Mouse (Mus musculus) CD4-positive helper T cell, adult 2 months (primary cell): ENCODE measurements around the gene Mrpl2.

Experiments
- DNase-seq: peaks from one replicate; pipeline ENCODE4 v3.0.0-alpha.2; 2012; ENCODE audit warnings: low read depth, missing footprints, low spot score

The Mrpl2 gene

DNA sequence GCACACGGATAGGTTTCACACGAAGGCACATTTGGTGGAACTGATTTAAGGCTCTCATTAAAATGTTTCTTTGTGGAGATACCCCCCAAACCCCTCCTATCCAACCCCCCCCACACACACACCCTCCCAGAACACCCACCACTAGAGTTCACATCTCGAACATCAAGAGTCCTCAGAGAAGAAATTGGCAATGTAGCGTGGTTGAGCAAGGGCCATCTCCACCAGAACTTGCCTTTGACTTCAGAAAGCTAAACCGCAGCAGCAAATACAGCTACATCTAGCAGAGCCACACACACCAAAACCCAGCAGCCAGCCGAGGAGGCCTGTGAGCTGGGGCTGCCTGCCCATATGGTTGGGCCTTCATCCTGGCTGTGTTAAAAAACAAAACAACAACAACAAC, 18.6 kb upstream of the Mrpl2 start:
- DNase-seq, result no peak

DNA sequence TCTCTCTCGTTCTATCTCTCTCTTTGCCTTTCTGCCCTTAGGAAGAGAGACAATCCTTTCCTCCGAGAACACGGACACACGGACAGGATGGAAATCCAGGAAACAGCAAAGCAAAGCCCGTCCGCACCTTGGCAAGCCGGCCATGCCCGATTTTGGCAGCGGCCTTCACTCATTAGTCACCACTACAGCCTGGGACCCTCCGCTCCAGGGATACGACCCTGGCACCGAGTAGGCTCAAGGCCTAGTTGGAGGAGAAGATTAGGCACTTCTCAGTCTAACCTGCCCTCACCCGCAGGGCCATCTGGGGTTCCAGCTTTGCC, 17.6 kb upstream of the Mrpl2 start:
- DNase-seq, result no peak

GRCm38 (mm10) chr17:46628791-46629684, 17.0 kb upstream of the Mrpl2 start, which contains the start of gene Ptk7:
TSS of gene Ptk7 (minus strand) at chr17:46629504.
- no peak for DNase-seq

GRCm38 (mm10) chr17:46629685-46630441, 16.2 kb upstream of the Mrpl2 start:
- no peak for DNase-seq

GRCm38 (mm10) chr17:46636831-46637523, 9.1 kb upstream of the Mrpl2 start:
- peak; percentile 61 for DNase-seq

GRCm38 (mm10) chr17:46639929-46640328, 6.1 kb upstream of the Mrpl2 start:
- no peak for DNase-seq

DNA sequence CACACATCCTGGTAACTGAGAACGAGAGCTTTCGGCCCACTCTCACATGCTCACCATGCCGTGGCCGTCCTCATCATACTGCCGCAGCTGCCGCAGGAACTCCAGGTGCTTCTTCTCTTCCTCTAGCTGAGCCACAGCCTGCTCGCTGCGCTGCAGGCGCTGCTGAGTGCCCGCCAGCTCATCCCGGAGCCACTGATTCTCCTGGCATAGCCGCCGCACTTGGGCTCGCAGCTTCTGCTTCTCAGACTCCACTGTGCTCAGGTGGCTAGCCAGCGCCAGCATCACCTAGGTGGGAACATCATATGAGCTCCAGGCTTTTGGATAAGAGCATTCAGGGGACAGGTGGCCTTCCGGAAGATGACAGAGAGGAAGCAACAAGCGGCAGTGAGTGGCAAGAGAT, 4.0 kb upstream of the Mrpl2 start:
- no peak for DNase-seq

DNA sequence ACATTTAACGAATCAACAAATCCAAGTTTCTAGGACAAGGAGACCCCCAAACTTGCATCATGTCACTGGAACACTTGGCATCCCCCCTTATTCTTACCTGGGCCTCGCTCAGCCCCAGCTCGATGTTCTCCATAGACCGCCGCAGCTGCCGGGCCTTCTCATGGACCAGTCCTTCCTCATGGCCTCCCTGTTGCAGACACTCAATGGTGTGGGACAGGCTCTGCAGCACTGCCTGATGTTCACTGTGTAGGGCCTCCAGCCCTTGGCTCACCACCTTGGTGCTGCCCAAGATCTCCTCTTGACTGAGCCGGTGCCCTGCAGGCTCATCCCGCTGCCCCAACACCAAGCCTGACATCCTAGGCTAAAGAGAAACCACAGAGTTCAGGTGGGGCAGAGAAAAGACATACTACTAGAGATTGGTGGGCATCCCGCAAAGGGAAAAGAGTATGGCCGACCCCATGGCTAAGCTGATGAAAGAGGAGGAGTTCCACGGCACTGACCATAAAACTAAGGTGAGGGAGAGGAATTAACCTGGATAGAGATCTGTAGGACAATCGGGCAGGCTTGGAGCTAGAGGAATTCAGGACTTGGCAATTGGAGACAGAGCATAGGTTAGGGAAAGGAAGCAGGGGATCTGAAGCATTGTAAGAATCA, 1.8 kb upstream of the Mrpl2 start:
- no peak for DNase-seq

DNA sequence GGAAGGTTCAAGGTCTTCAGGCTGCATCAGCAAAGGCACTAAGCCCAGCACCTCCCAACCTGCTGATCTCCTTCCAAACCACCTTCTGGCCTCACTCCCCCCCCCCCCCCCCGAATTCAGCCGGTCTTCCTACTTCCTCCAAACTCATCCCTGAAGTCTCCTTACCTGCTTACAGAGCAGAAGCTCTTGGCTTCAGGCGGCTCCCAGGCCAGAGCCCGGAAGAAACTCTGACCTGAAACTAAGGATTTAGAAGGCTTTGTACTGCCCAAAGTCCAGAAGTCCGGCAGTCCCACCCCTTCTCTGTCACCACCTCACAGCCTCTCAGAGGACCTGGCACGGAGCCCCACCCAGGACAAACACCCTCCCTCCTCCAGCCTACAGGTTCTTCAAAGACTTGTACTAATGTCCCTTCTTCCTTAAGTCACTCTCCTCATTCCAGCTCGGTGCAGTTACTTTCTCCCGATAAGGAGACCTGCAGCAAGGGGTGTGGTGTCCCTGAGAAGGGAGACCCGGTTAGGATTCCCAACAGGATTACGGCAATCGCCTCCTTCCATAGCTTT, 1.0 kb upstream of the Mrpl2 start:
- peak; percentile 23 for DNase-seq

- DNase-seq, result no peak
These were observed 263 bp downstream of the Mrpl2 start for GRCm38 (mm10) chr17:46646322-46646662.

DNA sequence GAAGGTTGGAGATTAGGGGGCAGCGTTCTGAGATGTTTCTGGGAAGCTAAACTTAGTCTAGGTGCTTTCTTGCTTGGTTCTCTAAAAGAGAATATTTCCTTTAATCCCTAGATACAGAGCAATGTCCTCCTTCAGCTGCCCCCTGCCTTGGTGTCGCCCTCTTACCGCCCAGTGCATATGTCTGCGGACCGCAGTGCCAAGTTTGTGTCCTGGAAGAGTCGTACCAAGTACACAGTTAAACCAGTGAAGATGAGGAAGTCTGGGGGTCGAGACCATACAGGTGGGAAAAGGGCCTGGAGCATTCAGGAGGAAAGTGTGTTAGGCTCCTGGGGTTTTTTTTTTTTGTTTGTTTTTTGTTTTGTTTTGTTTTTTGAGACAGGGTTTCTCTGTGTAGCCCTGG, 1.2 kb downstream of the Mrpl2 start:
- DNase-seq, result no peak

GRCm38 (mm10) chr17:46648436-46648835, 2.4 kb downstream of the Mrpl2 start:
- DNase-seq, result no peak

DNA sequence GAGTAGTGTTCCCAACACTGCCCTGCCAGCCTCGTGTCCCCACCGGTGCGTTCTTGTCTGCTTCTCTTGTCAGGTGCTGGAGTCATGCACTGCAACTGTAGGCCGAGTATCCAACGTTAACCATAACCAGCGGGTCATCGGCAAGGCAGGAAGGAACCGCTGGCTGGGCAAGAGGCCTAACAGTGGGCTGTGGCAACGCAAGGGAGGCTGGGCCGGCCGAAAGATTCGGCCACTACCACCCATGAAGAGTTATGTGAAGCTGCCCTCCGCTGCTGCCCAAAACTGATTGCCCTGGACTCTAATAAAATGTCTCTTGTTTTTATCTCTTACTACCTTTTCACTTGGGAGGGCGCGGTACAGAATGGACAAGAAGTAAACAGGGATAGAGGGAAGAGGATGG, 3.8 kb downstream of the Mrpl2 start:
- no peak for DNase-seq

DNA sequence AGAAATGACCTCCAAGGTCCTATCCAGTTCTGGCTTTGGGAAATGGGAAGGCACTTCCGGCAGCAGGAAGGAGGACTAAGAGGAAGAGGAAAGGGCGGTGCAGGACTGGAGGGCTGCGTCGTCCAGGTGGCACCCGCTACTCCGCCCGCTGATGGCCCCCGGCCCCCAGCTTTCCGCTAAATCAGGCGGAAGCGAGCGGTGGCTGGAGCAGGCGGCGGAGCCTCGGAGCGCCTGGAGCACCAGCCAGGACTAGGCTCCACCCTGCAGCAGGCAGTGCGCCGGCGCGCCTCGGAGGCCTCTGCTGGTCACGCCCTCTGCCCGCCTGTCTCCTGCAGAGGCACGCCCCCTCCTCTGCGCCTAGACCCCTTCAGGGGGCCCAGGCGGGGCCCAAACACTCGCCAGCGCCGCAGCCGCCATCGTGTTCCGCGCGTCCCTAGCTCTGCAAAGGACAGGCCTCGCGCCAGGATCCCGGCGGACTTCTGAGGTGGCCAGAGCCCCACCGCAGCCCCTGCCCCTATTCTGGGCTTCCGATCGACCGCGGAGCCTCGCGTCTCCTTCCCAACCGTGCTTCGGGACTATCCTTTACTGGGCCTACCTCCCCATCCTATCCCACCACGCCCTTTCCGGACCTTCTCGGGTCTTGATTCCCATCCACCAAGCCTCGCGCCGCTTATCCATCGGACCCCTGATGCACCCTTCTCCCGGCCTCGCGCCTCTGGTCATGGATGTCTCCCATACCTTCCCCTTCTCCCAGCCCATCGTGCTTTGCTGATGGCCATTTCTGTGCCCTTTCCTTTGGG, 4.4 kb downstream of the Mrpl2 start, which contains the start of gene Cul7:
Cul7 (plus strand) TSS at position 106 of the 800 bp plus-strand sequence.
- peak; percentile 90 for DNase-seq

GRCm38 (mm10) chr17:46651292-46651691, 5.3 kb downstream of the Mrpl2 start:
- DNase-seq, result no peak

- no peak for DNase-seq
These were observed 5.9 kb downstream of the Mrpl2 start for GRCm38 (mm10) chr17:46651755-46652547.

DNA sequence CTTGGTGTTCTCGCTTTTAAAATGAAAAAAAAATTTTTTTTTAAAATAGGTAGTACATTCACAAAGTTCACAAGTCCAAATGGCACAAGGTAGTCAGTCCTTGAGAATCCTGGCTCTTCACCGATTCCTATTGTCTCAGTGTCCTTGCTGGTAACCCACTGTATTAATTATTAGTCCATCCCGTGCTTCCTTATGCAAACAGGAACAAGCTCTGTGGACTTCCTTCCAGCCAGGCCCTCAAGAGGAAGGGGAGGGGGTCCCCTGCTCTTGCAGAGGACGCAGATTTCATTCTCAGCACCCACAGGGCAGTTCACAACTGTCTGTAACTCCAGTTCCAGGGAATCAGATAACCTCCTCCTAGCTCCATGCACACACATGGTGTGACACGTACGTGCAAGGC, 10.0 kb downstream of the Mrpl2 start:
- DNase-seq, result no peak

DNA sequence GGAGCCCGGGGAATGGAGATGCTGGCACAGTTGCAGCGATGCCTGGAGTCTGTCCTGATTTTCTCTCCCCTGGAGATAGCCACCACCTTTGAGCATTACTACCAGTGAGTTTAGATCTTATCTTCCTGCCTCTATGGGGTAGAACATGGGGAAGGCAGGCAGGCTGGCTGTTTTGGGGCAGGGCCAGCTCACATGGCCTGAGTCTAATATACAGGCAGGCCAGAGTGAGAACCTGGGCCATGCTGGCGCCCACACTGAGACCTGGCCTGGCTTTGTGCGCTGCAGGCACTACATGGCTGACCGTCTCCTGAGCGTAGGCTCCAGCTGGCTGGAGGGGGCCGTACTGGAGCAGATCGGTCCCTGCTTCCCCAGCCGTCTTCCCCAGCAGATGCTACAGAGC, 15.3 kb downstream of the Mrpl2 start:
- no peak for DNase-seq

- DNase-seq, result no peak
These were observed 16.0 kb downstream of the Mrpl2 start for GRCm38 (mm10) chr17:46661981-46662380.

GRCm38 (mm10) chr17:46662730-46663129, 16.7 kb downstream of the Mrpl2 start:
- no peak for DNase-seq
